Mouse (Mus musculus) adrenal gland, adult (tissue): ENCODE results near the gene LTO1.
"Not testable (repeated sequence)": the region's sequence is repeated elsewhere in the genome, so short reads cannot be mapped to it uniquely, and the experiment has no call there.

Source experiments
- DNase-seq, 2 experiments: peaks; one replicate each; pipeline ENCODE4 v3.0.0; 2022 to 2023; ENCODE audit warnings: low spot score in 1 of 2; ENCODE audit not compliant: inconsistent age in 2 of 2

LTO1 gene

DNA sequence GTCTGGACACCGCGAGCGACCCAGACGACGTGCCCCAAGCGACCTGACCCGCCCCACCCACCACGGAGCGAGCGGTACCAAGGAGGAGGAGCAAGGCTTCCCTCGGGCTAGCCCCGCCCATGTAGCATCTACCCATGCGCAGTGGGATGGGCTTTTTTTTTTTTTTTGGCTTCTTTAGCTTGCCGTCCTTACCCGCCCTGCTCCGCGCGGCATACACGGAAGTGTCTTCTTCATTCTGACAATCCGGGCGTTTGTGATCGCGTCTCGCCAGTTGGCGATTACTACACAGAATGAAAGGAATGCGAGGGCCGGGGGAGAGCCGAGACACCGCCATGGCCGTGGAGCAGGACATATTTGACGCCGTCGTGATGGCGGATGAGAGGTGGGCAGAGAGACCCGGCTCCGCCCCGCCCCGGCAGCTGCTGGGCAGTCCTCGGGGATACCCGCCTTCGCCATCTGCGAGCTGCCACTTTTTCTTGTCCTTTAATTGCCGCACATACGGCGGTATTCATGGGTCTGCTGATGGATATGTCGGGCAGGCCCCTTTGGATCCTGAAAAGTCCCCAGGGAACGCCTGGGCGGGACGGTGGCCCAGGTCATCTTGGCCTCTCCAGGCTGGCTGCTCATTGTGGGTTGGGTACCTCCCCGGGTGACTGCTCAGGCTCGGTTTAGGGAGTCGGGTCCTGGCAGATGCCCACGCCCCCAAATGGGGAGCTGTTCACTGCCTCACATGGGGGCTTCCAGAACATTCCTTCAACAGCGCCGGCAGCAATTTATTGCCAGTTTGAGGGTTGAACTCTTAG lies at the start of gene LTO1:
TSS of gene LTO1 (plus strand) at position 153 of the 803 bp plus-strand sequence.
- DNase-seq = peak; percentile 93 to 98

DNA sequence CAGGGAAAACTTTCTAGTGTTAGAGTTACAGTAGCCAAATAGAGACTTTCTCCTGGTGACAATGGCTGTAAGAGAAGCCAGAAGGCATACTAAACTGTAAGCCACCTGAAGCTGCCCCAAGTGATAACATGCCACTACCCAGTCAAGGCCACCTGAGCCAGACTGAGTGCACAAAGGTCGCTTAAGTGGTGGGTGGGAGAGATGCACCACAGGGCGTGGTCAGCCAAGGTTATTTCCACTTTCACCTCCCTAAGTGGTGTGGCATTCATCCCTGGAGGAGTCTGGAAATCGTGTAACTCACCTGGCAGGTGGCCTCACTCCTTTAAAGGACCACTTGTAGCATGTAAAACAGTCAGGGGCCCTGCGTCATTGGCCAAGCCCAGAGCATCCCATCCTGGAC lies 47.7 kb upstream of the LTO1 start:
- no peak for DNase-seq

DNA sequence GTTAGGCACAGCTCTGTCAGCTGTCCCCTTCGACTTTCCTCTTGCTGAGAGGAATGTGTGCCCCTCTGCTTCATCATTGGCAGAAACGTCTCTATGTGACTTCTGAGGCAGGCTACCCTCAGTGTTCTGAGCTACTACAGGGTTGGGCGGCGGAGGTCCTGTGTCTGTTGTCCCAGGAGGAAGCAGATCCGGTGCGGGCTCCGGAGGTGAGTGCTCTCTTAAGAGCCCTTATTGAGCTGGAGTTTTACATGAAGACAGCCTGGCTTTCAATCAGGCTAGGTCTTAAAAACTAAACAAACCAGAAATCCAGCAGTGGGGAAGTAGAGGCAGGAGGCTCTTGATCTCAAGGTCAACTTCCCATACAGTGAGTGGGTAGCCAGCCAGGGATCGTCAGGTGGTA lies 47.3 kb upstream of the LTO1 start:
- no peak for DNase-seq

DNA sequence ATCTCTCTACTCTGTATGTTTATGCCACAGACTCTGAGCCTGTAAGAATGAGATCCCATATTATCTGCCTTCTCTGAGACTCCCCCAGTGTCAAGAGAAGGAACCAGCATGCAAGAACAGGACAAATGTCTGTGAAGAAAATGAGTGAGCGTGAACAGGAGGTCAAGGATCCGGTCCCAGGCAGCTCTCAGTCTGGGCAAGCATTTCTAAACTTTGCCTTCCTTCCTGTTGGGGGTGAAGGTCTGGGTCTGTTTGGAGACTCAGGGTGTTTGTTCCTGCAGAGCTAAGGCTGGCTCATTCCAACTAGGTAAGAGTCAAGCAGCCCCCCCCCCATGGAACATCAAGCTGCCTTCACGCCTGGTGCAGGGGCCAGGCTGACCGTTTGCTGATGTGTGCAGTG lies 42.5 kb upstream of the LTO1 start:
- DNase-seq = no peak

- DNase-seq = peak in 1 of 2 experiments; percentile 52
These were observed 41.7 kb upstream of the LTO1 start for GRCm38 (mm10) chr7:144873160-144873559.

DNA sequence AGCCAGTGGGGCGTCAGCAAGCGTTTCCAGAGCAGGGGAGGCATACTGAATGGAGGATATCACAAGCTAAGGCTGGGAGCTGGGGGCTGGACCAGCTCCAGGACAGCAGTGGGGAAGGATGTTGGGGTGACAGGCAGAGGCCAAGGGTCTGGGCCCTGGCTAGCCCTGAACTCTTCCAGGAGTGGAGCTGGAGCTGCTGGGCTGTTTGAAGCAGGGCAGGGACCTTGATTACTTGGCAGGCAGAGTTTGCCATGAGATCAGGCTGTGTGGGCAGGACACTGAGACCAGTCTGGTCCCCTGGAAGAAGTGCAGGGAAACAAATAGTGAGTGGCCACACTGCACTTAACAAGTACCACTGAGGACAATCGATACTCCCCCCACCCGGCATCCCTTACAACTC lies 40.7 kb upstream of the LTO1 start:
- DNase-seq = peak; percentile 22 to 71

GRCm38 (mm10) chr7:144878401-144878800 lies 36.5 kb upstream of the LTO1 start:
- DNase-seq = peak; percentile 37 to 75

DNA sequence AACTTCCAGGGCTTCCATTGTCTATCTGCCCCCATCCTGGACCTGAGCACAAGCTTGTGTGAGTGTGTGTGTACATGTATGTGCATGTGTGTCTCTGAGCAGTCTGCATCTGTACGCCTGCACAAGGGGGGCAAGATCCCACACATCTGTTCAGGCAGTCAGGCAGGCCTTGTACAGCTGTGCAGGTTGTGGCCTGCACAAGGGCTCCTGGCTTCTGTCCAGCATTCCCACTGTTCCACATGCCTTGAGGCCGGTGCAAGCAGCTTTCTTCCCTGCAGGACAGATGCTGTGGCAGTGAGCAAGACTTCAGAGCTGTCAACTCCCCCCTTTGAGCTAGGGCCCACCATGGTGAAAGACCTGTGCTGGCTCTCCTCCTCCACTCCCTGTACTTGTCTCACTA lies 31.8 kb upstream of the LTO1 start:
- DNase-seq = no peak

- DNase-seq = no peak
These were observed 27.2 kb upstream of the LTO1 start for GRCm38 (mm10) chr7:144887672-144888071.

DNA sequence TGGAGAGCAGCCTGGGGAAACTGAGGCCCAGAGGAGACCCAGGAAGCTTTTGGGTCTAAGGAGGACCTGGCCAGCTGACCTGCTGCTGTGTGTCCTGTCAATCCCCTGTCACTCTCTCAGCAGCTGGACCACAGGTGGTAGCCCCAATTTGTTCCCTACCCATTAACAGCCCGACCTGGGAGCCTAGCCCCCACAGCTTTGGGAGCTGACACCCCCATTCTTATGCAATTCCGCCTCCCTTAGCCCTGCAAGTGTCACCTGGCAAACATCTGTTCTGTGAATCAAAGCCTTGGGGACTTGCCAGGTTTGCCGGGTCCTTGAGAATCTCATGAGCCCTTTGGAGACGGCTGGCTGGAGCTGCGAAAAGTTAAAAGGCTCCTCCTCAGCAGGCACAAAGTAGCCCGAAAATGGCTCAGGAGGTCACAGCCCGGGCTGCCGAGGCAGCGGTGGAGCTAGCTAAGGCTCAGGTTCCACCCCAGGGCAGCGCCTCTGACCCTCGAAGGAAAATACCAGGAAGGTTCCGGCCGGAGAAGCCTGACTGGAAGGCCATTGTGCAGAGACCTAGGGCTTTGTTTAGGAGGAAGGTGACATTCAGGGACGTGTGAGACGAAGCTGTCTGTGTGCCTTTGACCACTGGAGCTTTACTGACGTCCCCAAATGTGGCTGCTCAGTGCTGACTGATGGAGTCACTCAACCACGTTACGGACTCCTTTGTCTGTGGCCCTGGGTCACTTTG lies 26.2 kb upstream of the LTO1 start:
- peak; percentile 65 to 88 for DNase-seq

DNA sequence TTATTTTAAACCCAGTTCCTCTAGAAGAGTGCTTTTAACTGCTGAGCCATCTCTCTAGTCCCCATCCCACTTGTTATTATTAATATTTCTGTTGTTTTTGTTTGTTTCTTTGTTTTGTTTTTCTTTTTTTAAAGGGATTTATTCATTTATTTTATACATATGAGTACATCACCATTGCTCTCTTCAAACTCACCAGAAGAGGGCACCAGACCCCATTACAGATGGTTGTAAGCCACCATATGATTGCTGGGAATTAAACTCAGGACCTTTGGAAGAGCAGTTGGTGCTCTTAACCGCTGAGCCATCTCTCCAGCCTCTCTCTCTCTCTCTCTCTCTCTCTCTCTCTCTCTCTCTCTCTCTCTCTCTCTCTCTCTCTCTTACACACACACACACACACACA lies 24.2 kb upstream of the LTO1 start:
- DNase-seq = not testable (repeated sequence)

DNA sequence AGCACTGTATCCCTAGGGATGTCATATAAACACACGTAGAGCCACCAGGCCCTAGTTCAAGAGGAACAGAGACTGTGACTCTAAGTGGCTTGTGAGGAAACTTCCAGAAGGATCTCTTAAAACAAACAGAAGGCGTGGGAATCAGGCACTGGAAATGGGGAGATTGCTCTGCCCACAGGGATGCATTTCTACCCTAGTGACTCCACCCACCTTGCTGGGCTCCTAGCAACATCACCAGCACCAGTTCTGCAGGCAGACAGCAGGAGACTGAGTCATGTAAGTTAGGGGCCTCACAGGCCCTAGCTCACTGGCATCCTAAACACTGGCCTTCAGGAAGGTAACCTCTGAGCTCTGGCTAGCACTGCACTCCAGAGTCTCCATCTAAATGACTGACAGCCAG lies 23.0 kb upstream of the LTO1 start:
- no peak for DNase-seq

GRCm38 (mm10) chr7:144892322-144892721 lies 22.6 kb upstream of the LTO1 start:
- no peak for DNase-seq

DNA sequence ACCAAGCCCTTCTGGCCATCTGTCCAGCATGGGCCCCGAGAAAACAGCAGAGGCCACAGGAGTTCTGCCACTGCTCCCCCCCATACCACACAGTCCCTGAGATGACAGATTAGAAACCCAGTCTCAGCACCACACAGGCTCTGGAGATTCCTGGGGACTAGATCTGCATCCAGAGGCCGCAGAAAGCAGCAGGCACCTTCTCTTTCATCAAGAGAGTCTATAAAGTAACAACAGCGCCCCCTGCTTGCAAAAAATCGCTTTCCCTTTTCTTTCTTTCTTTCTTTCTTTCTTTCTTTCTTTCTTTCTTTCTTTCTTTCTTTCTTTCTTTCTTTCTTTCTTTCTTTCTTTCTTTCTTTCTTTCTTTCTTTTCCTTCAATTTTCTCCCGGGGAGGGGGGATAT lies 20.7 kb upstream of the LTO1 start:
- DNase-seq = peak in 1 of 2 experiments; percentile 77

DNA sequence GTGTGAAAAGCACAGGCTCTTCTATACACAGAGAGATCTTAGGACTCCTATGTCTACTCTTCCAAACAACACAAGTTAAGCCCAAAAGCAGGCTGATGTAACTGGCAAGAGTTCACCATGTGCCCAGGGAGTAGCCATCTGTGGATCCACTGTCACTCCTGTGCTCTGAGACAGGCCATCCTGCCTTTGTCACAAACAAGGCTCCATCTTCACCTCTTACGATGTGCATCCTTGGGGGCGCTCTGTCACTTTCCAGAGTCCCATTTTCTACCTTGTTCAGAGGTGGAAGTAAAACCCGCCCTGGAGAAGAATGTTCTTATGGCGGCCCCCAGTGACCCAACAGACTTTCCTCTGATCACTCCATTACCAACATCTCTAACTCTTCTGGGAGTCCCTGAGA lies 20.2 kb upstream of the LTO1 start:
- DNase-seq = peak in 1 of 2 experiments; percentile 41

DNA sequence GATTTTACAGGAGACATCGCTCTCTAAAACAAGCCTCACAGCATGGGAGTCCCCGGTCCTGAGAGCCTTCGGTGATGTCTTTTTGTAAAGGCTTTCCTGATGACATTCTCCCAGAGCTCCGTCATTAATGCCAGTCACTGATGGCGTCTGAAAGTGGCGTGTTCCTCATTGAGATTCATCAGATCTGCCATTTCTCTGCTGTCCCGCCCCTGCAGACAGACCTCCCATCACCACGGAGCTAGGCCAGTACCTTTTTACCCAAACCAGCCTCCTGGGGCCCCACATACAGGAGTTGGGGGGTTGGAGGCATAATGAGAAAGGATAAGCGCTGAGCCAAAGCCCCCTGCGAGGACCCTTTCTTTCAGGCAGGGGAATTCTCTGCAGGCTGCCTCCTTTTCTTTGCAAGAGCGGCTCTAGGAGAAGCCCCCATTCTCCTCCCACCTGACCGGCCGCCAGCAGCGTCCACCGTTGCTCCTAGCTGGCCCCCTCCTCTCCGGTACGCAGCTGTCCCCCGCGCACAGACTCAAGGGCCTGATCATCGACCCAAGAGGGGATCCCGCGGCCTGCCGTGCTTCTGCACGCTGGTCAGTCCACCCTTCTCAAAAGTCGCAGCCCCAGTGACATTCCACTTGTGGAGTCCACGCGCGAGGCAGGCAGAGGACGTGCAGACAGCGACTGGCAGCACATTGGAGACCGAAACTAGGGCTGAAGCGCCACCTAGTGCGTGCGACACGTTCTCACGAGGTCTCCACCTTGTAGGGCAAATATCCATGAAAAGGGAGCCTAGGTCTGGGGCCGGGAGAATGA lies 19.4 kb upstream of the LTO1 start:
- peak; percentile 77 to 92 for DNase-seq

DNA sequence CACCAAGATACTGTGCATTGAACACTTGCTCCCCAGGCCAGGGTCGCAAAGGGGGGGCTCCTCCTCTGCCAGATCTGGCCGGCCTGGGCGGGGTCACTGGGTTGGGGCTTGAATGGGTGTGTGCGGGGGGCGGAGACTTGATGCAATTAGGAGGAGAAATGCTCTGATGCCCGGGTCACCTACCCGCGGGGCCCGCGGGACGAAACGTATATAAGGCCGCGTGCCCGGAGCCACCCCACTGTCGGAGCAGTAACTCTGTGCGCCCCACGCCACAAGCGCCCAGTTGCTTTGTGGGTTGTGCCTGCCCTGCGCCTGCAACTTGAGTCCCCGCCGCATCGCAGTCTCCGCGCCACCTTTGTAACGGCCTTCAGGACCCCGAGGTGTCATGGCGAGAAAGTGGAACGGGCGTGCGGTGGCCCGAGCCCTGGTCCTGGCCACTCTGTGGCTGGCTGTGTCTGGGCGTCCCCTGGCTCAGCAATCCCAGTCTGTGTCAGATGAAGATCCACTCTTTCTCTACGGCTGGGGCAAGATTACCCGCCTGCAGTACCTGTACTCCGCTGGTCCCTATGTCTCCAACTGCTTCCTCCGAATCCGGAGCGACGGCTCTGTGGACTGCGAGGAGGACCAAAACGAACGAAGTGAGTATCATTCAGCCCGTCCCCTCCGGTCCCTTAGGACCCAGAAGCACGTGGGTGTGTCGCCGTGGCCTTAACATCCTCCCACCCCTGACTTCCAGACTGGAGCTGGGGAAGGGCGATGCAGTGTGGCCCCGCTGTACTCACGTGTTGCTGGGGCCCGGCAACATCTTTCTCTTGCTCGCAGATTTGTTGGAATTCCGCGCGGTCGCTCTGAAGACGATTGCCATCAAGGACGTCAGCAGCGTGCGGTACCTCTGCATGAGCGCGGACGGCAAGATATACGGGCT lies 18.3 kb upstream of the LTO1 start, which contains the start of gene Fgf15:
TSS of gene Fgf15 (plus strand) at position 238 of the 925 bp plus-strand sequence.
- DNase-seq = peak in 1 of 2 experiments; percentile 51

- DNase-seq = no peak
These were observed 16.4 kb upstream of the LTO1 start for GRCm38 (mm10) chr7:144898506-144898905.

DNA sequence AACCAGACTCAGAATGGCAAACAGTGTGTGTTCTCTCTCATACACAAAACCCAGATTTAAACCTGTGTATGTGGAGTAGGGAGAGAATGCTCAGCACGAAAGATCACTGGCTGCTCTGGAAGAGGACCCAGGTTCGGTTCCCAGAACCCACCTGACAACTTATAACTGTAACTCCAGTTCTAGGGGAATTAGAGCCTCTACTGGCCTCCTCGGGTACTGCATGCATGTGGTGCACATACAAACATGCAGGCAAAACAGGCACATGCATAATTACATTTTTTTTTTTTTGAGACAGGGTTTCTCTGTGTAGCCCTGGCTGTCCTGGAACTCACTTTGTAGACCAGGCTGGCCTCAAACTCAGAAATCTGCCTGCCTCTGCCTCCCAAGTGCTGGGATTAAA lies 9.4 kb upstream of the LTO1 start:
- not testable (repeated sequence) for DNase-seq

DNA sequence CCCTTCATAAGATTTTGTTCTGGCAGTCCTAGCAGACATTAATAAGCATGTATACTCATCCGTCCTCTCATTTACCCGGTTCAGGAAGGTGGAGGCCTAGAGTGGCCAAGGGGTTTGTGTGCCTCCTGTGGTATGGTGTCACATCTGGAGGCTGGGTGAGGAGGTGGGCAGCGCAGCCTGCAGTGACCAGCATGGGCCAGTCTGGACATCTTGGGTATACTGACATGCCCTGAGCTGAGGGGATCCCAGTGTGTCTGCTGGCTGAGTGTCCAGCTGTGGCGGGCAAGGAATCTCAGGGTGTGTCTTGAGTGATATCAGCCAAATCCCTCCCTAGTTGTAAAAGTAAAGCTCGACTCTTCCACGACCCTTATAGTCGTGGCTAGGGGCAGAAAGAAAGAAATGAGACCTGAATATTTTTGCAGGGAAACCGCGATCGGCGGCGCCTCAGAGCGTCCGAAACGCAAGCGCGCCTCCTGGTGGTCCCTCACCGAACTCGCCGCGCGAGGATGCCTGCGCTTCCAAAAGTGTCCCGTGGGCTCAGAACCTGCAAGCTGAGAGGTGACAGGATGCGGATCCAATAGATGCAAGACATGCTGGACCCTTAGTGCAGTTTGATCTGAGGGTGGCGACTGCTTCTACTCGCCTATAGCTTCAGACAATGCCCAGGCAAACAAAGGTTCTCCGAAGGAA lies 8.0 kb upstream of the LTO1 start:
- peak in 1 of 2 experiments; percentile 74 for DNase-seq
